Mouse (Mus musculus): Measurements from ENCODE around the gene Kcnip4.

The Kcnip4 gene

DNA sequence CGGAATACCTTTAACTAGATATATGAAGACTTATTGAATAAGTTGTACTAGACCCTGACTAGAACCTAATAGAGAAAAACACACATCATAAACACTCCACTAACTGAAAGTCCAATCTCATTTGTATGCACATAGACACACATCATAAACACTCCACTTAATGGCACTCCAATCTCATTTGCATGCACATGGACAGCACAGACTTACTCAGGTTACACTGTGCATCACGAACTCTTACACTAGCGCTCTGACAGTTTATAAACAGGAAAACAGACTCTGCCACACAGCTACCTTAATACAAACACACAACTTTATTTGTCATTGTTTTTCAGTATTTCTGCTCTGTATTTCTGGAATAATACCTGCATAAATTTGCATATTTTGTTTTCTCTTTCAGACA, 168.3 kb downstream of the Kcnip4 start:
- no peak for DNase-seq (ENCODE audit: low spot score in 2 of 2)

DNA sequence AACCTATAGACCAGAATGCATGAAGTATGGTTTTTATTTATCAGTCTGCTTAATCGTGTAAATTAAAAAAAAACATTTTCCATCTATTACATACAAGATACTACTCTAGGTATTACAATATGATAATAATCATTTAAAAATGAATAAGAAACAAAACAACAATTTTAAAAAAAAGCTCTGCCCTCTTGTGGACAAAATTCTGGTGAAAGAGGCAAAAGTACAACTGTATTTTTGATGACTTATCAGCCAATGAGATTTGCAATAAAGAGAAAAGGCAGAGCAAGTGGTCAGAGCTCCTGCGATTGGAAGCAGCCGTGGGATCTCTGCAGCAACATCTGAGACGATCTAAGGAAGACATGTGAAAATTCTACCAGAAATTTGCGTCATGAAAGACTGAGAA, 172.6 kb downstream of the Kcnip4 start:
- DNase-seq (ENCODE audit: low spot score in 2 of 2) = no peak

DNA sequence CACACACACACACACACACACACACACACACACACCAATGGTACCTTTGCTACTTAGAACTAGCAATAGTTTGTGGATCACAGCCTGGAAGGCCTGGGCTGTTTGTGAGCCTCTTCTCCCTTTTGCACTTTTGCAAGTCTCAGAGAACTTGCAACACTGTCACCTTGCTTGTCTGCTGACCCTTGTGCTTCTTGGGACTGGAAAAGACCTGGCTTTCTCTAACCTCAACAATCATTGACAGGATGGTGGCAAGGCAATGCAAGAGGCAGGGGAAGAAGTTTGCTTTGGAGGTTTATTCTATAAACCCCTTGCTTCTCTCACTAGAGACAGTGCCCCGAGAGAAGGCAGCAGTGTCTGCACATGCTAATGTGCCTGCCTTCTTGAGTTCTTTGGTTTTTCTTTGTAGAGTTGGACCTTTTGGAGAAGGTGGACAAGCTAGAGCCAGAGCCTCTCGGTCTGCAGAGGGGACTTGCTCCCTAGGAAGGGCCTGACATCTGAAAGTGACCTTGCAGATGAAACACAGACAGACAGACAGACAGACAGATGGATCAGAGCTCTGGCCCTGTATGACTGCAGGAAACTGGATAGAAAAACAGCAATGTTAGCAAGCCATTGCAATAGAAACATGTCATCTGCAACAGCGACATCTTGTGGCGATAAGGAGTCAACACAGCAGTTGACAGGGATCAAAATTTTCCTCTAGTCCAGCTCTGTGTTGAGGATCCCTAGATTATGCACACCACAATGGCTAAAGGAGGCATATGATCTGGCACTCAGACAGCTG, 174.4 kb downstream of the Kcnip4 start:
- no peak for DNase-seq (ENCODE audit: low spot score in 2 of 2)

DNA sequence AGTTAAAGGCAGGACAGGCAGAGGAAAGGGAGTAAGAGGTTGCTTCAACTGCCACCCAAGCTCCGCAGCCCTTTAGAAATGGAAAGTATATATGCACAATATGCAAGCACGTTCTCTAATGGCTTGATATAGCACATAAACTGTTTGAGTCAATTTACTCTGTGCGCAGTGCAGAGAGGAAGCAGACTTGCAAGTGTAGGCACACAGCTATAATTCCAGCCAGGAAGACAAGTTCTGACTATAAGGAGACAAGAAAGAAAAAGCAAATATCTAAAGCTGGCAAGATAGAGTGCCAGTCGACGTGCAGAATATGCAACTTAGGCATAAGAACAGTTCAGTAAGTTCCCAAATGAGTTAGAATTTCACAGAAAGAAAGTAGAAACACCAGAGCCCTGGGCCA, 175.2 kb downstream of the Kcnip4 start:
- no peak for DNase-seq (ENCODE audit: low spot score in 2 of 2)

DNA sequence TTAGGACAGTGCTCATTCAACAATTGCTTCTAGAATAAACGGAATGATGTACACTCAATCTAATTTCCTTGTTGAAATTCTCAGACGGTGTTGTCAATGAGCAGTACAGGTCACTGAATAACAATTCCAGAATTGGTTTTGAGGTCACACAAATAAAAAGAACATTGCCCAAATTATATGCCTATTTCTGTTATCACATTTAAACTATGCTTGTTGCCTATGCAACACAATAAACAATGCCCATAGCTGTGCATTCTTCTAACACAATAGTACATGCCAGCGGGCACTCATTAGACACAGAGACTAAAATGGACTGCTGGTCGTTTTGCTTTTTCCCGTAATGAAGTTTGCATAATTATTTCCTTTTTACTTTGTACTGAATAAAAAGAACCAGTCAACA, 176.2 kb downstream of the Kcnip4 start:
- no peak for DNase-seq (ENCODE audit: low spot score in 2 of 2)

DNA sequence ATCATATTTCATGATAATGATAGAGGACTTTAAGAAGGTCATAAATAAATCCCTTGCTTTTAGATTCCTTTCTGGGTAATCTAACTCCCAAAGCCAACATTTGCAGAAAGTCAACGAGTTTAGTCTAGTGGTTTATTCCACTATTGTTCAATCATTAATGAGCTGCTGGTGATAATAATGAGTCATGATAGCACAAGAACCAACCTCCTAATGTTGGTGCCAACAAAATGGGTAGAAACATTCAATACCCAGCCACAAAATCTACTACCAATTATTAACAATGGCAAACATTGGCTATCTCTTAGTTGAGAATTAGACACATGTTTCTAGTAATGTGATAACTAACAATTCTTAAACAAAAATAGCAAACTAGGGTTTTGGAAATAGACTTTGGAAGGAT, 180.1 kb downstream of the Kcnip4 start:
- DNase-seq (ENCODE audit: low spot score in 2 of 2) = no peak

DNA sequence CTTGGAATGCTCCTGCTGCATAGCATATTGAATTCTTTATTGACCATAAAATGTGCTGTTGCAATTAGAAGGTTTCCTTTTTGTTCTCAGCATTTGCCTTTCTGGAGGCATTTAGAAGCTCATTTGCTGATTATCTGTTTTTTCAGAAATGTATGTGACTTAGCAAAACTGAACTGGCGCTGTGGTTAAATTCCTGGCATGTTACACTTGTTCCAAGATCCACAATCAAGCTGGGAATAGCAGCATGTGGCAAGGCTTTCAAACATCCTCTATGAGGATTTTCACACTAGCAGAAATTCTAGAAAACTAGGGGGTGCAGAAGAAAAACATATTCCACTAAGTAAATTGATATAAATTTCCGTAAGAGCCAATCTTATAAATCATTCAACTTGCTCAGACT, 187.5 kb downstream of the Kcnip4 start:
- DNase-seq (ENCODE audit: low spot score in 2 of 2) = no peak

DNA sequence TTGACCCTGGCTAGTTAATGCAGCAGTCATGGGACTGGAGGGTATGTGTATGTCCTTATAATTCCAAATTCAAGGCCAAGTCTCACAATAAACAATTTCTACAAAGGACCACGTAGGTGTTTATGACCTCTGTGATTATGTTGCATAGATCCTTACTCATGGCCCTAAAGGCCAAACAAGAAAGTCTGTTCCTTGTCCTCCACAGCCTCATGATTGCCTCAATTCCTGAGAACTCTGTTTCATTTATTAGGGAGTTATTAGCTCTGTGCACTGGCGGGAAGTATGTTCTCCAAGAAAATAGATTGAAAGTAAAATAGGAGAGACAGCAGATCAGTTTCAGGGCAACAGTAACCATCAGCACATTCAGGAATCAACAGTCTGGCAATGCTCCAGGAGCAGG, 191.6 kb downstream of the Kcnip4 start:
- no peak for DNase-seq (ENCODE audit: low spot score in 2 of 2)

DNA sequence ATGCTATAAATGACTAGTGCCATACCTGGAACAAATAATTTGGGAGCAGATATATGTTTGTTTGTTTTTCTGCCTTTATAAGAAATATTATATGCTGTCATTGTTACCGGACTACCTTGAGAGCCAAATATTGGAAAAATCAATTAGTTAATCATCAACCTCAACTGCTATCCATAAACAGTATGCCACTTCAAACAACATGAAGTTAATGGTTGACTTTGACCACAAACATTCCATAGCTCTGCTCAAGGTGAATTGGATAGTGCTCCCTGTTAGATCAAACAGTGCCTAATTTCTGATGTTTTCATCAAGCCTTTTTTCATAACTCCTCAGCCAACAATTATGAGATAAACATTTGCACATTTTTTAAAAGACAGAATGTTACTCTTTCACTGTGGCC, 195.7 kb downstream of the Kcnip4 start:
- DNase-seq (ENCODE audit: low spot score in 2 of 2) = no peak

DNA sequence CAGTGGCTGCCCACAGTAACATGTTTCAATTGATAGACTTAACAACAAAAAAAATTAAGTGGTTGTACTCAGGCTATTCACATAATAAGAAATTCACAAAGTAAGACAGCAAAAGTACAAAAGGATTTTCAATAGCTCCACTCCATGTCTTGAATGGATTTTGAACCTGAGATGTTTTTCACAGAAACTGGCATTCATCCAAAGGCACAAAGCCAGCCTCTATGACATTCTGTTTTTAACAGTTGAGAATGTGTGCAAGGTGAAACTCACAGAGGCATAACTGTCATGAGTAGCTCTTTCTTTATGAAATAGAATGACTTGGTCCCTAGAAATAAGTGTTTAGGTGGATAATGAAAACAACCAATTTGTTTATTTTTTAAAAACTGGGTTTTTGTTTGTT, 206.0 kb downstream of the Kcnip4 start:
- no peak for DNase-seq (ENCODE audit: low spot score in 2 of 2)

DNA sequence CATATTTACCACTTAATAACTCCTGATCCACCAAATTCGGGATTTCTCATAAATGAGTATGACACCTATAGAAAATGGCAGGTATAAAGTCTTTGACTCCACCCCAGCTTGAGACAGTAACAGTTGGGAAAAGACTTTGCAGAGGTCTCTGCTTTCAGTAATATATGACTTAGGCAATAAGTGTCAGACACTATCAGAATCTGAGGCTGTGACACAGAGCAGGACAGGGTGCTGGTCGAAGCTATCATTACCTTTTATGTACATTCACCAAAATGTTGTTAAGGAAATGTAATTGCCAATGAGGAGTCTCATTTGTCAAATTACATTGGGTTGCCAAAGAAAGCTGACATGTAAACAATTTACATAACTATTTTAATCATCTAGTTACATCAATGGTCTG, 206.8 kb downstream of the Kcnip4 start:
- no peak for DNase-seq (ENCODE audit: low spot score in 2 of 2)

DNA sequence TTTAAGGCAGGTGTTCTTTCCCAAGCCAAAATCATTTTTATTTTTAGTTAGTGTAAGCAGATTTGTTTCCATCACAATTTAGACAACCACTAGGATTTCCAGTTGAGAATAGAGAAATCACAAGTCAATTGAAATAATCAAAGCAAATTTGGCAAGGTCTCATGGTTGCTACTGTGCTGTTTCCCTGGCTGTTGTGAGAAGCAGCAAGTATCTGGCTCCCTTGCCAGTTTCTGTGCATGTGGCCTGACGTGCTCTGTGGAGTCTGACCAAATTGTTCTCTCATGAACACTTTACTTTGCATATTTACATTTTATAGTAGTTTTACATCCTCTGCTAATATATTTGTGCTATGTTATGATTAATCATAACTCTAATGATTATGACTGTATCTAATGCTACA, 217.9 kb downstream of the Kcnip4 start:
- no peak for DNase-seq (ENCODE audit: low spot score in 2 of 2)

DNA sequence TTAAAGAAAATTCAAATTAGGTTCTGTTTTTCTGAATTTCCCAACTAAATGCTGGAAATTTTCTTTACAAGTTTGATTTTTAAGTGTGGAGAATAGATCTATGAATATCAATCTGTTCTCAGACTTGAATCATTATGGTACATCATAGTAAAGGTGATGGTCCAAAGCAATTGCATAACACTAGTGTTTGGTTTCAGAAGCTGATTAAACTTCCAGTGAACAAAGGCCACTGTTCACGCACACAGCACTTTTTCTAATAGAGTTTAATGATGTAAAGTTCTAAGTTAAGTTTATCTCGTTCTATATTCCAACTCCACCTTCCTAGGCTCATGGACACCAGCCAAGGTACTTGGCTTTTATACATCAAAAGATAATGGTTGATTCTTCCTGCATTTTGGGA, 219.4 kb downstream of the Kcnip4 start:
- no peak for DNase-seq (ENCODE audit: low spot score in 2 of 2)

DNA sequence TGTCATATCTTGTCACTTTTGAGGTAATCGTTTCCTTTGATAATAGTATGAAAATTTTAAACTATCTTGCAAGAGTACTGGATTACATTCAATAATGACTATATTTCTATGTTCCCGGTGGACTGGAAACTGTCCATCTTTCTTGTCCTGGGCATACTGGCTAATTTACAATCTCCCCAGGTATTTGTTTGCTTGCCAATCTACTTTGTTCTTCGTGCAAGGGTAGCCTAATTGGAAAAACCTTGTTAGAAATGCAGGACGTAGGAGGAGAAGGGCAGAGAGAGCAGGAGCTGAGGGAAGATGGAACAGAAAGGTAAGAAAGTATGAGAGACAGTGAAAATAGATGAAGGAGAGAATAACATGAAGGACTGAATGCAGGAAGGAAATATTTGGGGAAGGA, 226.1 kb downstream of the Kcnip4 start:
- DNase-seq (ENCODE audit: low spot score in 2 of 2) = no peak

DNA sequence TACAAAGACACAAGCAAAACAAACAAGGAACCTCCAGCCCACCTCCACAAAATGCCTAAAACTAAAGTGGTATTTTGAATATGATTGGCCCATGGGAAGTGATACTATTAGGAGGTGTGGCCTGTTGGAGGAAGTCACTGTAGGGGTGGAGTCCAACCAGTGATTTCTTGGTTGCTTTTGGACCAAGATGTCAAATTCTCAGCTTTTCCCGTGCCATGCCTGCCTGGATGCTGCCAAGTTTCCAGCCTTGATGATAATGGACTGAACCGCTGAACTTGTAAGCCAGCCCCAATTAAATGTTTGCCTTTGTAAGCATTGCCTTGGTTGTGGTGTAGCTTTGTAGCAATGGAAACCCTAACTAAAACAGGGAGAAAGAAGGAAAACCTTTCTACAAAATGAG, 232.3 kb downstream of the Kcnip4 start:
- no peak for DNase-seq (ENCODE audit: low spot score in 2 of 2)

DNA sequence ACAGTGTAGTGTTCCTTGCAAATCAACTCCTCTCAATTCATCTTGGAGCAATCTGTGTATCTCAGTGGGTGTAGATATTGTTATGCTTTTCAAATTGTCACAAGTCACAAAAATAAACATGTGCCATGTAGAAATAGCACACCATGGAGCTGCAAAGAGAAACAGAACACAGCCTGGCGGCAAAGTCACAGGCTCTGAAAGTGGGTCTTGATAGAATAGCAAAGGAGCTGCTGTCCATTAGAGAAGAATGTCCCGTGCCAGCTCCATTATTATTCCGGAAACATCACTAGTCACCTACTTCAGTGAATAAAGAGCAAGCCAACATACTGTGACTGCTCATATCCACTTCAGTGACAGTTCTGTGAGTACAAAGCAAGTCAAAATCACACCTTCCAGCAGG, 232.9 kb downstream of the Kcnip4 start:
- no peak for DNase-seq (ENCODE audit: low spot score in 2 of 2)

DNA sequence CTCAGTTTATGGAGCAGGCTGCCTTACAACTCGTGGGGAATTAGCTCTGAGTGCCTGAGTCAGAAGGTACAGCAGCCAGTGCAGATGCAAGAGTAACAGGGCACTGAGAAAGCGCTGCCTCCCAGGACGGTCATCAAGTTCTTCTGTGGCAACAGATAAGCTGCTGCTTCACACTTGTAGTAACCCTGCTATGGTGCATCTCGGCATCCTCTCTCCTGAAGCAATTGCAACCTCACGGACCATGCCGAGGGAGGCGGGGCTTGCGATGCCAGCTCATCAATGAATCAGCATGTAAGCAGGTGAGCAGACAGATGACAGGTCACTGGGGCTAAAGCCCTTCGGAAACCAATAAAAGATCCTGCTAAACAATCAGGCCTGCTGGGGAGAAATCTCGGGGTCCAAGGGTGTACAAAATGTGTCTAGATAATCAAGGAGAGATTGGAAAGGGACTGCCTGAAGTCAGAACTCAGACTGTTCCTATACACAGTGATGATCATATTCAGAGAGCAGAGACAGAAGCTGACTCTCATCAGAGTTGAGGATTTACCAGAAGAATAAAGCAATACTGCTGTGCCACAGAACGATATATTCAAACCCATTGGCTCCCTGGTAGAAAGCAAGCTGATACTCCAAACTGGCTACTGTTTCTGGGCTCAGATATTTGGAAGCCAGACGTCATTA, 239.1 kb downstream of the Kcnip4 start:
- DNase-seq (ENCODE audit: low spot score in 2 of 2) = no peak

DNA sequence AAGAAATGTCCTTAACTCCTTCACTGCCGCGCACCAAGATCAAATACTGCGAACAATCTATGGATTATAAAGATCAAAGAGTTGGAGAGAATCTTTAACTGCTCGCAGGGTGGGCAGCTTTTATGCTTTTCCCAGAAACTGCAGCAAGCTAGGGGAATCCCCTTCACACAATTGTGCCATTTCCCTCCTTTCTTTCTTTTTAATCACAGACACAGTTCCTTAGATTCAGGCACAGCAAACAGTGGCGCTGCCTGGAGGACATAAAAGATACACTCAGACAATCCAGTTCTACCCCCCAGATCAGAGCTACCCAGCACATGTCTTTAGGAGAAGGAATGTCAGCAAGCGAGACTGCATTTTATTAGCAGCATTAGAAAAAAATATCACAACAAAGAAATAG, 239.9 kb downstream of the Kcnip4 start:
- DNase-seq (ENCODE audit: low spot score in 2 of 2) = no peak

DNA sequence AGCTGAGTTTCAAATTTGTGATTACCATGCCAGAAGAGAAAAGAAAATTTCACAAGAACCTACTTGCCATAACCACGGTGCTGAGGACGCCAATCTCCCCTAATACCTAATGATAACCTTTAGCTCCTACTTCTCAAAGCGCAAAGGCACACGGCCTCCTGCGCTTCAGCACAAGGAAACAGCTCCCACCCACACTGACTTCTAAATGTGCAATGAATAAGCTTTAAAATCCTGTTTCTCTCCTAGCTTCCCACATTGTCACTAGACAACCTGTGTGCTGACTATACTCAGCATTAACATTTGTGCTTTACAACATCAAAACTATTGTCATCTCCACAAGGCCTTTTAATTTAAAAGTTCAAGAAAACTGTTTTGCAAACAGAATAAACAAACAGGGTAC, 241.3 kb downstream of the Kcnip4 start:
- DNase-seq (ENCODE audit: low spot score in 2 of 2) = no peak

DNA sequence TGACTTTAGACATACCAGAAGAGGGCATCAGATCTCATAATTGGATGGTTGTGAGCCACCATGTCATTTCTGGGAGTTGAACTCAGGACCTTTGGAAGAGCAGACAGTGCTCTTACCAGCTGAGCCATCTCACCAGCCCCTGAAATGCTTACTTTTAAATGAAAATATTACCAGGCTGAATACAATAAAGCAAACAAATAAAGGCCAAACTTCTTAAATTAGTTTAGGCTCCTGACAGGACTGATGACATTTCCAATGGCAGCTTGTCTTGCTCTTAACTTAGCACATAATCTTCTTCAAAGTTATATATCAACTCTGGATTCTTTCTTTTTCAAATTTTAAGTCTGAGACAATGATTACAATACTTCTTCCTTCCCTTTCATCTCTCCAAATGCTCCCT, 252.8 kb downstream of the Kcnip4 start:
- no peak for DNase-seq (ENCODE audit: low spot score in 2 of 2)

DNA sequence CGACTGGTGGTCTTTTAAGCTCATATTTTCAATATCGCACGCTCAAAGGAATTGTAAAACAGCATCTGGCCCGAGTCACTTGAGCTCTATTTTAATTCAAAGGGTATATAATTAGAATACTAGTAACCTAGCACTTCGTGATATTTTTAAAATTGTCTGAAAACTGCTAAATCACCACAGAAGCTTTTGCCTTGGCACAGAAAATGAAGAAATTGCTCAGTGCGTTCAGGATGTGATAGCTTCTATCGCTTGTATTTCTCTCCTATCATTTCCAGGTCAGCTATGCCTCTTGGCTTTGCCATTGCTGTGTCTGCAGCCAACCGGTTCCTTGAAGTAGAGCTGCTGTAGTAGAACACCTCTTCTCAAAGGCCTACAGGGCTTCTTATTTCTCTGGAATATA, 255.9 kb downstream of the Kcnip4 start:
- DNase-seq (ENCODE audit: low spot score in 2 of 2) = no peak

DNA sequence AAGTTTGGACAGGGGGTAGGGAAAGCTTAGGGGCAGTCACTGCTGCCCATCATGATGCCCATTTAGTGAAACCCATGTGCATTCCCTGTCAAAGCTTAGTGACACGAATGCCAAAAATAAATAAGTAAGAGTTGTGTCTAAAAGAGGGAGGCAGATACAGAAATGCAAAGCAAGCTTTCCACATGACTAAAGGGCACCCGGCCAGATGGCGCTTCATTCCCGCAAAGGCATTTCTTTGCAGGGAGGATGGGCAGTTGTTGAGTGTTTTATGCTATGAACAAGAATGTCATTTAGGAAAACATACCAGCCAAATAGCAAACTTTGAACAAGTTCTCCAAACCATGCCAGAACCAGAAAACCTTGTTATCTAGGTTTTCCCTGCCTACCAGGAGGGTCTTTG, 265.4 kb downstream of the Kcnip4 start:
- DNase-seq (ENCODE audit: low spot score in 2 of 2) = no peak

DNA sequence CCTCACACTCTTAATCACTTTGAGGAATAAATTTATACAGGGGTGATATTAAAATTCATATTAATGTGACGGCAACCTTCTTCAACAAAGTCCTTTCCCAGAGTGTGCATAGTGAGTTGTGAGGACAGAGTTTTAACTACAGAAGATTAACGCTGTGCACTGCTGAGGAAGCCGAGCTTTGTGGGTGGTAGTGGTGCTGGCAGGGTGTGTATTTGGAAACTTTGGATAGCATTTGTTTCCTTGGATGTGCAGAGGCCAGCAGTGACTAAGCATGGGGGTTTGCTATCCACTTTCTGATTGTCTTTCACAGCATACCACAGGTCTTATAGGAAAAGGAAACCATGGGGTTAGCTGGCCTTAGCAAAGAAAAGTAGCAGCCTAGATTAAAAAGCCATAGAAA, 267.9 kb downstream of the Kcnip4 start:
- DNase-seq (ENCODE audit: low spot score in 2 of 2) = no peak

DNA sequence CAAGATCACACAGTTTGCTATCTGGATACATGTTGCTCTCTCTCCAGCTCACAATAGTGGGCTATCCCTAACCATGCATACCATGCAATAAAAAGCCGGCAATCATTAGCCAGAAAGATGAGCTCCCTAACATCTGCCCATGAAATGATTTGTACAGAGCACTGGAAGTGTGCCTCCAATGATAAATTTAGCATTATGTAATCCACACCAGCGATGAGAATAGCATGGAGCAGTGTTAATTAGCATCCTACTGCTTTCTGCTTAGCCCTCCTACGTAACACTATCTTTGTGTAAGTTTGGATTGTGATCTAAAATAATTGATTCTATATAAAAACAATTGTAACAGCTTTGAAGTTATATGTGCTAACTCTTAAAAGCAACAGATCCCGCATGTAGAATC, 268.7 kb downstream of the Kcnip4 start:
- no peak for DNase-seq (ENCODE audit: low spot score in 2 of 2)
